Mouse (Mus musculus): ENCODE results near the gene Usp37. TPM values are rescaled to one million over a fixed set of nuclear protein-coding genes. Genes with fewer than 3 reads are reported as not detected.

Gene Usp37
- polyA plus RNA-seq, 1 experiment from 2014 or later, result 35.9 TPM

- no peak overlapping the region for H3K27ac ChIP-seq (ENCODE audit: low read length)
- H3K9ac ChIP-seq (replicated peaks; ENCODE audit: low read depth, low read length), result peak overlapping the region; percentile 22; the same call in 1 of the 2 replicates
- peaks cover 35% of the 10 kb centered on the region for H3K4me1 ChIP-seq (replicated peaks; ENCODE audit: control insufficient read depth, insufficient read depth, low read length)
- H3K27me3 ChIP-seq (replicated peaks; ENCODE audit: control insufficient read depth, insufficient read depth, low read length), result no peaks in the 10 kb centered on the region; the same call in none of the 2 replicates
- H3K4me2 ChIP-seq (ENCODE audit: low read length), result peak overlapping the region; percentile 41
- WGBS, result 6% methylated on average over 21 of the region's 21 CpGs
- ATAC-seq, result no peak
- peak overlapping the region; percentile 91 for H3K4me3 ChIP-seq (replicated peaks; ENCODE audit: low read length)
- no peaks in the 10 kb centered on the region for H3K36me3 ChIP-seq (ENCODE audit: control insufficient read depth, insufficient read depth)
- no peaks in the 10 kb centered on the region for H3K9me3 ChIP-seq (ENCODE audit: control insufficient read depth, low read length)
Observed at GRCm38 (mm10) chr1:74390287-74390906, 153.7 kb downstream of the Usp37 start.

GRCm38 (mm10) chr1:74389831-74390286, 154.2 kb downstream of the Usp37 start:
- Histone ChIP-seq H3K27ac (ENCODE audit: low read length) (no peak overlapping the region), H3K27me3 (replicated peaks; ENCODE audit: control insufficient read depth, insufficient read depth, low read length) (no peaks in the 10 kb centered on the region; the same call in none of the 2 replicates), H3K4me1 (replicated peaks; ENCODE audit: control insufficient read depth, insufficient read depth, low read length) (peaks cover 35% of the 10 kb centered on the region), H3K4me2 (ENCODE audit: low read length) (peak overlapping the region; percentile 41), H3K9me3 (ENCODE audit: control insufficient read depth, low read length) (no peaks in the 10 kb centered on the region), H3K36me3 (ENCODE audit: control insufficient read depth, insufficient read depth) (no peaks in the 10 kb centered on the region), H3K9ac (replicated peaks; ENCODE audit: low read depth, low read length) (peak overlapping the region; percentile 22; the same call in 1 of the 2 replicates), H3K4me3 (replicated peaks; ENCODE audit: low read length) (peak overlapping the region; percentile 18; the same call in 1 of the 2 replicates)
- ATAC-seq, result no peak
- 9% methylated on average over 29 of the region's 29 CpGs for WGBS

GRCm38 (mm10) chr1:74388398-74388920, 155.6 kb downstream of the Usp37 start:
- Histone ChIP-seq H3K36me3 (ENCODE audit: control insufficient read depth, insufficient read depth) (no peaks in the 10 kb centered on the region), H3K27ac (ENCODE audit: low read length) (no peak overlapping the region), H3K27me3 (replicated peaks; ENCODE audit: control insufficient read depth, insufficient read depth, low read length) (no peaks in the 10 kb centered on the region; the same call in none of the 2 replicates), H3K4me3 (replicated peaks; ENCODE audit: low read length) (no peak overlapping the region), H3K9ac (replicated peaks; ENCODE audit: low read depth, low read length) (no peak overlapping the region), H3K9me3 (ENCODE audit: control insufficient read depth, low read length) (no peaks in the 10 kb centered on the region), H3K4me2 (ENCODE audit: low read length) (no peak overlapping the region), H3K4me1 (replicated peaks; ENCODE audit: control insufficient read depth, insufficient read depth, low read length) (peaks cover 35% of the 10 kb centered on the region)
- no peak for ATAC-seq
- WGBS, result 70% methylated on average over 7 of the region's 7 CpGs

- Histone ChIP-seq H3K4me1 (replicated peaks; ENCODE audit: control insufficient read depth, insufficient read depth, low read length) (peaks cover 26% of the 10 kb centered on the region), H3K9ac (replicated peaks; ENCODE audit: low read depth, low read length) (peak overlapping the region; percentile 83), H3K4me2 (ENCODE audit: low read length) (peak overlapping the region; percentile 77), H3K27ac (ENCODE audit: low read length) (peak overlapping the region; percentile 97), H3K27me3 (replicated peaks; ENCODE audit: control insufficient read depth, insufficient read depth, low read length) (no peaks in the 10 kb centered on the region; the same call in none of the 2 replicates), H3K9me3 (ENCODE audit: control insufficient read depth, low read length) (no peaks in the 10 kb centered on the region), H3K36me3 (ENCODE audit: control insufficient read depth, insufficient read depth) (no peaks in the 10 kb centered on the region), H3K4me3 (replicated peaks; ENCODE audit: low read length) (peak overlapping the region; percentile 94)
- 50% methylated on average over 15 of the region's 15 CpGs for WGBS
- no peak for ATAC-seq
Observed at GRCm38 (mm10) chr1:74387386-74387988, 156.6 kb downstream of the Usp37 start.

- peak overlapping the region; percentile 83 for H3K9ac ChIP-seq (replicated peaks; ENCODE audit: low read depth, low read length)
- H3K27ac ChIP-seq (ENCODE audit: low read length), result peak overlapping the region; percentile 97
- no peaks in the 10 kb centered on the region for H3K9me3 ChIP-seq (ENCODE audit: control insufficient read depth, low read length)
- no peaks in the 10 kb centered on the region; the same call in none of the 2 replicates for H3K27me3 ChIP-seq (replicated peaks; ENCODE audit: control insufficient read depth, insufficient read depth, low read length)
- ATAC-seq, result peak; percentile 91
- H3K4me1 ChIP-seq (replicated peaks; ENCODE audit: control insufficient read depth, insufficient read depth, low read length), result peaks cover 21% of the 10 kb centered on the region
- peak overlapping the region; percentile 94 for H3K4me3 ChIP-seq (replicated peaks; ENCODE audit: low read length)
- H3K36me3 ChIP-seq (ENCODE audit: control insufficient read depth, insufficient read depth), result no peaks in the 10 kb centered on the region
- under 1% methylated on average over 26 of the region's 26 CpGs for WGBS
- peak overlapping the region; percentile 77 for H3K4me2 ChIP-seq (ENCODE audit: low read length)
Observed at GRCm38 (mm10) chr1:74386714-74387385, 157.2 kb downstream of the Usp37 start.

GRCm38 (mm10) chr1:74386363-74386713, 157.7 kb downstream of the Usp37 start:
- Histone ChIP-seq H3K27ac (ENCODE audit: low read length) (peak overlapping the region; percentile 97), H3K9me3 (ENCODE audit: control insufficient read depth, low read length) (no peaks in the 10 kb centered on the region), H3K27me3 (replicated peaks; ENCODE audit: control insufficient read depth, insufficient read depth, low read length) (no peaks in the 10 kb centered on the region; the same call in none of the 2 replicates), H3K36me3 (ENCODE audit: control insufficient read depth, insufficient read depth) (no peaks in the 10 kb centered on the region), H3K4me2 (ENCODE audit: low read length) (peak overlapping the region; percentile 77), H3K4me1 (replicated peaks; ENCODE audit: control insufficient read depth, insufficient read depth, low read length) (peaks cover 21% of the 10 kb centered on the region), H3K4me3 (replicated peaks; ENCODE audit: low read length) (peak overlapping the region; percentile 94), H3K9ac (replicated peaks; ENCODE audit: low read depth, low read length) (peak overlapping the region; percentile 83)
- ATAC-seq, result no peak; the same call in 1 of the 2 replicates
- 52% methylated on average over 7 of the region's 10 CpGs for WGBS

- Histone ChIP-seq H3K4me1 (replicated peaks; ENCODE audit: control insufficient read depth, insufficient read depth, low read length) (peaks cover 14% of the 10 kb centered on the region), H3K9ac (replicated peaks; ENCODE audit: low read depth, low read length) (no peak overlapping the region), H3K4me2 (ENCODE audit: low read length) (no peak overlapping the region), H3K27me3 (replicated peaks; ENCODE audit: control insufficient read depth, insufficient read depth, low read length) (no peaks in the 10 kb centered on the region; the same call in none of the 2 replicates), H3K36me3 (ENCODE audit: control insufficient read depth, insufficient read depth) (no peaks in the 10 kb centered on the region), H3K4me3 (replicated peaks; ENCODE audit: low read length) (no peak overlapping the region), H3K27ac (ENCODE audit: low read length) (no peak overlapping the region), H3K9me3 (ENCODE audit: control insufficient read depth, low read length) (no peaks in the 10 kb centered on the region)
- no peak for ATAC-seq
- WGBS, result 88% methylated on average over 8 of the region's 8 CpGs
Observed at GRCm38 (mm10) chr1:74385531-74385930, 158.6 kb downstream of the Usp37 start.

Measured in forebrain, embryonic 16.5 days (tissue).